Mouse (Mus musculus) E14TG2a.4 (cell line): ENCODE results near the gene Fitm2.

Experiments used
- H3K27me3 ChIP-seq: 2 replicates; pipeline ENCODE4 v1.6.1; 2014; ENCODE audit warnings: low read length, control low read depth; ENCODE audit not compliant: insufficient read depth
- H3K36me3 ChIP-seq: 2 replicates; pipeline ENCODE4 v1.6.1; 2014; ENCODE audit warnings: low read length, control low read depth; ENCODE audit not compliant: insufficient read depth
- H3K4me1 ChIP-seq: replicated peaks from 2 replicates; pipeline ENCODE4 v1.6.1; 2014; ENCODE audit warnings: low read depth, low read length, control low read depth
- H3K4me3 ChIP-seq: replicated peaks from 2 replicates; pipeline ENCODE4 v1.5.1; 2014; ENCODE audit warnings: mild to moderate bottlenecking, low read length
- H3K9me3 ChIP-seq: 2 replicates; pipeline ENCODE4 v1.6.1; 2014; ENCODE audit warnings: low read length, control low read depth
- CTCF ChIP-seq: conservative IDR thresholded peaks from 2 replicates; pipeline ENCODE4 v1.5.1; 2014; ENCODE audit warnings: low read length
- NANOG ChIP-seq: IDR thresholded peaks from 2 replicates; pipeline ENCODE4 v1.6.1; 2014; ENCODE audit warnings: borderline replicate concordance, low read length, mixed read lengths
- POU5F1 ChIP-seq: IDR thresholded peaks from 2 replicates; pipeline ENCODE4 v1.6.1; 2014; ENCODE audit warnings: low read length, borderline replicate concordance

Fitm2 gene

GRCm38 (mm10) chr2:163443543-163443942, 28.9 kb downstream of the Fitm2 start:
- H3K36me3 ChIP-seq = no peaks in the 10 kb centered on the region
- no peak for TF ChIP-seq NANOG
- TF ChIP-seq CTCF = no peak
- no peak for TF ChIP-seq POU5F1
- H3K4me1 ChIP-seq = peaks cover 45% of the 10 kb centered on the region

DNA sequence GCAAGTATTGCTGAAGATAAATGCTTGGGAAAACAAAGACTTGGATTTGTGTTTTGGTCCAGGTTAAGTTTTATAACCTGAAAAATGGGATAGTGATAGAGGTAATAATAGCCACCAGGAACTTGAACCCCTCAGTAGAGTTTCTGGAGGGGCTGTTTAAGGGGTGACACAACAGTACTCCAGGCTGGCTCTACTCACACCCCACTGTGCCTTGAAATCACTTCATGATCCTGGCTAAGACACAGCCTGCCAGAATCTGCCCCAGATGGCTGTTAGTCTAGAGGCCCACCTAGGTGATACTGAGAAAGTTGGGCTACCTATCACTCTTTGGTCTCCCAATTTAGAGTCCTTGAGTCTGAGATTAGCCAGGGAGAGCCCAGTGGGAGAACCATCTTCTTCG, 32.9 kb downstream of the Fitm2 start:
- TF ChIP-seq CTCF (no peak), NANOG (no peak)
- peaks cover 41% of the 10 kb centered on the region for H3K4me1 ChIP-seq

More at GRCm38 (mm10) chr2:163443543-163443942, 28.9 kb downstream of the Fitm2 start:
- Histone ChIP-seq H3K4me3 (peak overlapping the region; percentile 43), H3K9me3 (no peaks in the 10 kb centered on the region), H3K27me3 (peaks cover 10% of the 10 kb centered on the region)

DNA sequence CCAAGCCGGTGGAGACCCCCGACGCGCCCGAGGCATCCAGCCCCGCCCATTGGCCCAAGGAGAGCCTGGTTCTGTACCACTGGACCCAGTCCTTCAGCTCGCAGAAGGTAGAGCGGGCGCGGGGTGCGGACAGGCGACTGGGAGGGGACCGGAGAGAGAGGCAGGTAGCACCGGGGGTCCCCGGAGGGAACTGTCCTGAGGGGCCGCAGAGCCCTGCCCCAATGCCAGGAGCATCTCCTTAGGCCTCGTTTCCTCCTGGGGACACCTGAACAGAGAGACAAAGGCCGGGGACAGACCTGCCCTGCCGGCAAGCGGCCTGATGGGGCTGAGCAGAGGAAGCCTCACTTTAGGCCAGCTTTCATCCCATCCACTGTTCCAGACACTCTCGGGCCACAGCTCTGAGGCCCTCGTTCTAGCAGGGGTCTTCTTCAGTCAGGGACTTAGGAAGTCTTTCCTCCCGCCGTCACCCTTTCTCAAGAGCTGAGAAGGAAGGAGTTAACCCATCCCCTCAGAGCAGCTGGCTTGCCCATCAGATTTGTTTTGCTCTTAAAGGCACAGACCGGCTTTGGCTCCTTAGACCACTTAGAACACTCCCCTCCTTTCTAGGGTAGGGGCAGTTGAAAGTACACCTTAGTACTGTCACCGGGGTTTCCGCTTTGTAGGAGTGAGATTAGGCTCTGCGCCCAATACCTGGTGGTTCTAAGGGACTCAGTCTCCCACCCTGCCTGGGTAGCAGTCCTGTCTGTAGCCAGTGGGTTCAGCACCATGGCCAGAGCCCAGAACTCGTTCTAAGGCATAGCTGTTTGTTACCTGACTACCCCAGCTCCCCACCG, 33.6 kb downstream of the Fitm2 start:
- H3K27me3 ChIP-seq = peaks cover 15% of the 10 kb centered on the region
- H3K4me1 ChIP-seq = peaks cover 41% of the 10 kb centered on the region
- no peaks in the 10 kb centered on the region for H3K36me3 ChIP-seq
- H3K9me3 ChIP-seq = no peaks in the 10 kb centered on the region
- TF ChIP-seq POU5F1 = no peak
- TF ChIP-seq CTCF = no peak
- TF ChIP-seq NANOG = no peak
- peak overlapping the region; percentile 81 for H3K4me3 ChIP-seq

More for the DNA sequence above, 32.9 kb downstream of the Fitm2 start:
- peaks cover 15% of the 10 kb centered on the region for H3K27me3 ChIP-seq
- no peaks in the 10 kb centered on the region for H3K9me3 ChIP-seq
- H3K4me3 ChIP-seq = no peak overlapping the region
- H3K36me3 ChIP-seq = no peaks in the 10 kb centered on the region

DNA sequence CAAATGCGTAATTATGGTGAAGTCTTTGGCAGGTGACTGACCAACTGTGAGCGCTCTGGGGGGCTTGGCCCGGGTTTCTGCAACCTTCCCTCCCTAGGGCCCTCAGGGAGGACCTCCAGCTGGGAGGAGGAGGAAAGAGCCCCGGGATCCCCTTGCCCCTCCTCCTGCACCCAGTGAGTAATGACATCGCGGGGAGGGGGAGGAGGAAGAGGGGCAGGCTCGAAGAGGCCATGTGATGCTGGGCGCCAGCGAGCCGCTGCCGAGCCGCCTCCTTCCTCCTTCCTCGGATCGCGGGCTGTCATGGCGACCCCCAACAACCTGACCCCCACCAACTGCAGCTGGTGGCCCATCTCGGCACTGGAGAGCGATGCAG, 34.2 kb downstream of the Fitm2 start, which contains the start of gene Gdap1l1:
TSS of gene Gdap1l1 (plus strand) at position 231 of the 373 bp plus-strand sequence.
- no peaks in the 10 kb centered on the region for H3K9me3 ChIP-seq
- H3K27me3 ChIP-seq = peaks cover 15% of the 10 kb centered on the region
- peak within 1 kb of the TSS; percentile 81 for H3K4me3 ChIP-seq
- H3K4me1 ChIP-seq = peaks cover 41% of the 10 kb centered on the region
- H3K36me3 ChIP-seq = no peaks in the 10 kb centered on the region
- TF ChIP-seq POU5F1 = no peak
- no peak for TF ChIP-seq NANOG
- no peak for TF ChIP-seq CTCF

DNA sequence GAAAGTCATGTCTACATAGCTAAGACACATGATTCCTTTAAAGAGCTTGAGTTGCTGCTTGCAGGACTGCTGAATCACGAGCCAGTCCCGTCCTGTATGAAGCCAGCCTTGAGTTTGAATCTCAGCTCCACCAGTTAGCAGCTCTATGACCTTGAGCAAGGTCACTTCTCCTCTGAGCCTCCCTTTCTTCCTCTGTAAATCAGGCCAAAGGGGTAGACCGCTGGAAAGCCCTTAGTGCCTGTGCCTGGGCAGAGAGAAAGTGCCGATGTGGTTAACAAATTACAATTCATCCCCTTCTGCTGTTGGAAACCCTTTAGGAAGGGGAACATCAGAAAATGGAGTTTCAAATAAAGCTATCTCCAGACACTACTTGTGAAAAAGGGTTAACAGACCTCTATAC, 34.6 kb downstream of the Fitm2 start:
- Histone ChIP-seq H3K4me3 (peak overlapping the region; percentile 81), H3K9me3 (no peaks in the 10 kb centered on the region), H3K36me3 (no peaks in the 10 kb centered on the region), H3K27me3 (peaks cover 15% of the 10 kb centered on the region), H3K4me1 (peaks cover 43% of the 10 kb centered on the region)
- TF ChIP-seq NANOG (no peak), POU5F1 (no peak), CTCF (no peak)

DNA sequence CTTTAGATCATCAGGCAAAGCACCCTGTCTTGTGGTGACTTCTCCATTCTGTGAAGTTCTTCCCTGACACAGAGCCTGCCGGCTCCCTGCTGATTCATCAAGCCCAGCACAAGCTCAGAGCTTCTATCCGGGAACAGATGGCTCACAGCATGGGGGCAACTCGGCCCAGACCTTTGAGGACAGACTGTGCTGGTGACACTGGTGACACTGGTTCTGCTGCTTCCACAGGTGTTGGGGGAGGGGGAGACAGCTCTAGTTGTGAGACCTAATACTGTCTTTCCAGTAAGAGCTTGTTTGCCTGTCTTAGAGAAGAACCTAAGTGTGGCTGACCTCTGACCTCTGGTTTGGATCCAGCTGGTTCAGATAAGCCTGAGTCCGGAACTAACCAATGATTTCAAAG, 38.5 kb downstream of the Fitm2 start:
- Histone ChIP-seq H3K36me3 (no peaks in the 10 kb centered on the region), H3K27me3 (peaks cover 9% of the 10 kb centered on the region), H3K9me3 (no peaks in the 10 kb centered on the region), H3K4me3 (0 out of 2 replicates have a peak overlapping the region, but pooled peaks have one; percentile 37), H3K4me1 (peaks cover 65% of the 10 kb centered on the region)
- TF ChIP-seq CTCF = no peak
- no peak for TF ChIP-seq NANOG
- TF ChIP-seq POU5F1 = no peak

GRCm38 (mm10) chr2:163431289-163431688, 41.1 kb downstream of the Fitm2 start:
- Histone ChIP-seq H3K4me3 (no peak overlapping the region), H3K4me1 (peaks cover 57% of the 10 kb centered on the region), H3K9me3 (no peaks in the 10 kb centered on the region), H3K27me3 (no peaks in the 10 kb centered on the region; the same call in 1 of the 2 replicates), H3K36me3 (no peaks in the 10 kb centered on the region)
- TF ChIP-seq POU5F1 = no peak
- no peak for TF ChIP-seq NANOG
- no peak for TF ChIP-seq CTCF

DNA sequence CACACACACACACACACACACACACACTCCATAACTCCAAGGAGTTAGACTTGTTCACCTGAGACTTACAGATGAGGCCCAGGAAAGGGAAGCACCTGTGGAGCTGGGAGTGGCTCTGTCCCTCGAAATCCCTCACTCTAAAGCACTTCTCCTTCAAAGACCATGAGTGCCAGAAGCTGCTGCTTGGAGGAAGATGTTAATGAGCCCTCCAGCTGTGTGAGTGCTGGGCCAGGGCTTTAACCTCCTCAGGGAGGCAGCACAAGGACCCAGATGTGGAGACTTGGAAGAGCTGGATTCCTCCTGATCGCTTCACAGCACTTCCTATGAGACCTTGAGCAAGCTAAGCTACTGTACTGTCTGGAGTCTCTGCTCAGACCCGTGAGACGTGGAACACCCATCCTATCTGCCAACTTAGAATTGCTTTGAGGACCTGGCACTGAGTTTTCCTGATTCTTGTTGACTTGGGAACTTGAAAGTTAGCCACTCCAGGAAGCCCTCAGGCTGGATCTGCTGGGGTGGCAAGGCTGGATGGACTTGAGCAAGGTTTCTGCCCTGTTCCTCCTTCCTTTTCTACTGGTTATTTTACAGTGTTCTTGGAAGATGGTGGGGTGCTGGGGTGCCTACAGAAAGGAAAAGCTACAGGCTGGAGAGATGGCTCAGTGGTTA, 44.0 kb downstream of the Fitm2 start:
- Histone ChIP-seq H3K9me3 (no peaks in the 10 kb centered on the region), H3K27me3 (no peaks in the 10 kb centered on the region; the same call in 1 of the 2 replicates), H3K4me1 (peaks cover 58% of the 10 kb centered on the region), H3K36me3 (peaks cover 15% of the 10 kb centered on the region), H3K4me3 (no peak overlapping the region)
- no peak for TF ChIP-seq POU5F1

GRCm38 (mm10) chr2:163424597-163424996, 47.8 kb downstream of the Fitm2 start, which contains the start of gene Oser1:
Oser1 (minus strand) TSS chr2:163424697.
- Histone ChIP-seq H3K4me3 (no peak within 1 kb of the TSS), H3K9me3 (no peaks in the 10 kb centered on the region), H3K36me3 (peaks cover 37% of the 10 kb centered on the region), H3K27me3 (no peaks in the 10 kb centered on the region), H3K4me1 (peaks cover 51% of the 10 kb centered on the region)
- TF ChIP-seq CTCF (no peak), POU5F1 (no peak), NANOG (no peak)
